Mouse (Mus musculus): ENCODE data around the gene Gm11060.

Gm11060 gene

GRCm38 (mm10) chr2:105117669-105118068, 25.9 kb downstream of the Gm11060 start:
- DNase-seq (ENCODE audit: low spot score): no peak

- DNase-seq (ENCODE audit: low spot score): no peak
These were observed 30.4 kb downstream of the Gm11060 start for GRCm38 (mm10) chr2:105122216-105122615.

- DNase-seq (ENCODE audit: low spot score): no peak
These were observed 31.1 kb downstream of the Gm11060 start for GRCm38 (mm10) chr2:105122886-105123285.

- DNase-seq (ENCODE audit: low spot score): no peak
These were observed 31.6 kb downstream of the Gm11060 start for GRCm38 (mm10) chr2:105123431-105123830.

GRCm38 (mm10) chr2:105123881-105124280, 32.1 kb downstream of the Gm11060 start:
- DNase-seq (ENCODE audit: low spot score): no peak

- DNase-seq (ENCODE audit: low spot score): no peak
These were observed 32.6 kb downstream of the Gm11060 start for GRCm38 (mm10) chr2:105124391-105124790.

GRCm38 (mm10) chr2:105125205-105125604, 33.4 kb downstream of the Gm11060 start:
- no peak for DNase-seq (ENCODE audit: low spot score)

- no peak for DNase-seq (ENCODE audit: low spot score)
These were observed 33.8 kb downstream of the Gm11060 start for GRCm38 (mm10) chr2:105125641-105126040.

- no peak for DNase-seq (ENCODE audit: low spot score)
These were observed 34.5 kb downstream of the Gm11060 start, which contains the start of gene Wt1 for GRCm38 (mm10) chr2:105126279-105126678. Gene Wt1 (plus strand): TSS chr2:105126529.

- DNase-seq (ENCODE audit: low spot score): no peak
These were observed 35.1 kb downstream of the Gm11060 start for GRCm38 (mm10) chr2:105126691-105127530.

- DNase-seq (ENCODE audit: low spot score): no peak
These were observed 36.0 kb downstream of the Gm11060 start for GRCm38 (mm10) chr2:105127531-105128480.

- DNase-seq (ENCODE audit: low spot score): no peak
These were observed 36.7 kb downstream of the Gm11060 start for GRCm38 (mm10) chr2:105128564-105128963.

- DNase-seq (ENCODE audit: low spot score): no peak
These were observed 38.7 kb downstream of the Gm11060 start for GRCm38 (mm10) chr2:105130351-105131060.

GRCm38 (mm10) chr2:105131061-105131810, 39.4 kb downstream of the Gm11060 start:
- no peak for DNase-seq (ENCODE audit: low spot score)

GRCm38 (mm10) chr2:105131811-105132100, 39.9 kb downstream of the Gm11060 start:
- DNase-seq (ENCODE audit: low spot score): no peak

- no peak for DNase-seq (ENCODE audit: low spot score)
These were observed 40.5 kb downstream of the Gm11060 start for GRCm38 (mm10) chr2:105132300-105132699.

- DNase-seq (ENCODE audit: low spot score): no peak
These were observed 41.3 kb downstream of the Gm11060 start for GRCm38 (mm10) chr2:105132933-105133795.

GRCm38 (mm10) chr2:105134296-105134695, 42.5 kb downstream of the Gm11060 start:
- no peak for DNase-seq (ENCODE audit: low spot score)

- no peak for DNase-seq (ENCODE audit: low spot score)
These were observed 47.7 kb downstream of the Gm11060 start for GRCm38 (mm10) chr2:105139471-105139870.

- DNase-seq (ENCODE audit: low spot score): no peak
These were observed 49.6 kb downstream of the Gm11060 start for GRCm38 (mm10) chr2:105141371-105141770.

Measured in MN1 (cell line).